Mouse (Mus musculus) bone marrow, adult 2 months (tissue): ENCODE measurements around the gene Tpm4. TPM values are rescaled to one million over a fixed set of nuclear protein-coding genes. Genes with fewer than 3 reads are reported as not detected.
"Not testable (repeated sequence)": the region's sequence is repeated elsewhere in the genome, so short reads cannot be mapped to it uniquely, and the experiment has no call there.

Source experiments
- H3K27ac ChIP-seq: fragments of 200-500 bp; 2 replicates; pipeline ENCODE4 v1.5.1; 2012; ENCODE audit warnings: low read depth, mild to moderate bottlenecking, control low read depth, inconsistent platforms, low read length; ENCODE audit not compliant: control insufficient read depth, poor library complexity, insufficient read depth
- H3K4me1 ChIP-seq: fragments of 200-500 bp; 2 replicates; pipeline ENCODE4 v1.6.1; 2011; ENCODE audit warnings: low read length; ENCODE audit not compliant: control insufficient read depth, insufficient read depth
- H3K4me3 ChIP-seq: fragments of 200-500 bp; replicated peaks from 2 replicates; pipeline ENCODE3; 2011; ENCODE audit warnings: mild to moderate bottlenecking, low read depth, low read length, control low read depth; ENCODE audit not compliant: control insufficient read depth
- CTCF ChIP-seq: fragments of 200-500 bp; IDR thresholded peaks from 2 replicates; pipeline ENCODE4 v1.5.1; 2011; ENCODE audit warnings: low read length, control low read depth; ENCODE audit not compliant: control insufficient read depth, insufficient read depth
- POLR2A ChIP-seq: fragments of 200-500 bp; IDR thresholded peaks from 2 replicates; pipeline ENCODE4 v1.6.1; 2011; ENCODE audit warnings: low read depth, mild to moderate bottlenecking, control low read depth, low read length, borderline replicate concordance; ENCODE audit not compliant: control insufficient read depth
- WGBS: fragments of 180-500 bp; shearing (Covaris S2); methylation state at CpG from one replicate; pipeline ENCODE4 v1.1.7; 2018; 5-methylcytosine and 5-hydroxymethylcytosine counted together
- polyA plus RNA-seq: library from polyadenylated mRNA; stranded (reverse); fragments of >200 nt; gene quantifications from 2 replicates; pipeline ENCODE4 v1.2.4, GENCODE M21; 2011; ENCODE audit warnings: low replicate concordance; ENCODE audit not compliant: missing spikeins, insufficient read depth, insufficient read length

Tpm4 gene
- polyA plus RNA-seq, 1 experiment = 138 TPM

GRCm38 (mm10) chr8:72115202-72115601 lies 19.6 kb upstream of the Tpm4 start:
- WGBS = 84% methylated on average over 2 of the region's 2 CpGs
- H3K27ac ChIP-seq = no peak overlapping the region
- no peak for TF ChIP-seq POLR2A
- TF ChIP-seq CTCF = no peak

GRCm38 (mm10) chr8:72118616-72119015 lies 16.2 kb upstream of the Tpm4 start:
- Histone ChIP-seq H3K27ac (no peak overlapping the region), H3K4me1 (no peaks in the 10 kb centered on the region), H3K4me3 (no peak overlapping the region)
- WGBS = 56% methylated on average over 4 of the region's 4 CpGs
- TF ChIP-seq CTCF (no peak), POLR2A (no peak)

More at GRCm38 (mm10) chr8:72115202-72115601, 19.6 kb upstream of the Tpm4 start:
- no peak overlapping the region for H3K4me3 ChIP-seq
- peaks cover 1% of the 10 kb centered on the region; the same call in 1 of the 2 replicates for H3K4me1 ChIP-seq

GRCm38 (mm10) chr8:72121486-72121885 lies 13.3 kb upstream of the Tpm4 start:
- WGBS = 71% methylated on average over 3 of the region's 3 CpGs
- H3K4me3 ChIP-seq, H3K4me1 ChIP-seq, H3K27ac ChIP-seq: not testable (repeated sequence)

- 86% methylated on average over 1 of the region's 1 CpGs for WGBS
- H3K27ac ChIP-seq = no peak overlapping the region
- H3K4me3 ChIP-seq = no peak overlapping the region
- TF ChIP-seq CTCF = no peak
- no peak for TF ChIP-seq POLR2A
- no peaks in the 10 kb centered on the region for H3K4me1 ChIP-seq
Measured at GRCm38 (mm10) chr8:72121997-72122396, 12.8 kb upstream of the Tpm4 start.

- TF ChIP-seq POLR2A = no peak
- TF ChIP-seq CTCF = no peak
- no peak overlapping the region for H3K4me3 ChIP-seq
- 78% methylated on average over 1 of the region's 1 CpGs for WGBS
- peaks cover 2% of the 10 kb centered on the region; the same call in 1 of the 2 replicates for H3K4me1 ChIP-seq
- no peak overlapping the region for H3K27ac ChIP-seq
Measured at GRCm38 (mm10) chr8:72127834-72128233, 6.9 kb upstream of the Tpm4 start.

GRCm38 (mm10) chr8:72131251-72131650 lies 3.5 kb upstream of the Tpm4 start:
- WGBS = 64% methylated on average over 2 of the region's 2 CpGs
- Histone ChIP-seq H3K4me1 (peaks cover 3% of the 10 kb centered on the region; the same call in 1 of the 2 replicates), H3K27ac (no peak overlapping the region; the same call in 1 of the 2 replicates), H3K4me3 (no peak overlapping the region)
- TF ChIP-seq CTCF (no peak), POLR2A (no peak)

GRCm38 (mm10) chr8:72131901-72132300 lies 2.9 kb upstream of the Tpm4 start:
- H3K4me1 ChIP-seq = peaks cover 3% of the 10 kb centered on the region; the same call in 1 of the 2 replicates
- WGBS = 46% methylated on average over 2 of the region's 2 CpGs
- H3K4me3 ChIP-seq = no peak overlapping the region
- no peak overlapping the region for H3K27ac ChIP-seq
- TF ChIP-seq POLR2A = no peak
- TF ChIP-seq CTCF = no peak

GRCm38 (mm10) chr8:72132417-72132816 lies 2.4 kb upstream of the Tpm4 start:
- 58% methylated on average over 1 of the region's 1 CpGs for WGBS
- no peak for TF ChIP-seq CTCF
- peaks cover 4% of the 10 kb centered on the region; the same call in 1 of the 2 replicates for H3K4me1 ChIP-seq
- no peak overlapping the region for H3K4me3 ChIP-seq
- H3K27ac ChIP-seq = no peak overlapping the region

- TF ChIP-seq CTCF (no peak), POLR2A (no peak)
- peaks cover 5% of the 10 kb centered on the region; the same call in 1 of the 2 replicates for H3K4me1 ChIP-seq
- H3K4me3 ChIP-seq = no peak overlapping the region
- H3K27ac ChIP-seq = no peak overlapping the region
- 61% methylated on average over 1 of the region's 1 CpGs for WGBS
Measured at GRCm38 (mm10) chr8:72132891-72133290, 1.9 kb upstream of the Tpm4 start.
